Mouse (Mus musculus) heart, postnatal 36 days (tissue): ENCODE results near the gene Nek5. TPM values are rescaled to one million over a fixed set of nuclear protein-coding genes. Genes with fewer than 3 reads are reported as not detected.

Source experiments
- DNase-seq, 2 experiments: peaks; one replicate each; pipeline ENCODE4 v3.0.0; 2021 to 2022
- intact Hi-C: fragments of 180-260 bp; cut with DNase I; formaldehyde crosslinking; loops from one replicate; pipeline ENCODE4 v1.15.1; 2025
- total RNA-seq, 2 experiments: library from RNA; stranded (reverse); gene quantifications; 2 replicates each; pipeline ENCODE4 v1.2.3; 2021

Gene Nek5
- total RNA-seq, 2 experiments from 2014 or later: not detected

- DNase-seq: no peak
- intact Hi-C loops: no loop called here
Observed at GRCm38 (mm10) chr8:22028973-22029372, 95.9 kb downstream of the Nek5 start.

DNA sequence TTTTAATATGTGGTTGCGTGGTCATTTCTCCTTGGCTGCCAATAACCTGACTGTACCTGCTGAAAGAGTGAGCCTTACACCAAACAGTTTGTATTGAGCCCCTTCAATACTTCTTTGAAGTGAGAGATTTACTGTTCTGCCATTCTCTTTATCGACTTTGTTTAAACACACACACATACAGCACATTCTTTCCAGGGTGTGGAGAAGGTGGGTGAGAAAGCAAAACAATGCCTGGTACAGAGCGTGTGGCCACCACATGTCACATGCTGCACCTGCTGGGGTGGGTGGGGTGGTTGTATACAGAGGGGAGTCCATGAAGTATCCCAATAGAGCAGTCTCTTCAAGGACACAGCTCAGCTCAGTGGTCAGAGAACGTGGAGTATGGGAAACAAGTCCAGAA, 99.6 kb downstream of the Nek5 start:
- intact Hi-C loops: no loop called here
- no peak for DNase-seq

Other genes starting within 250 kb of the Nek5 start
- not detected for gene Defb9, start 239.6 kb downstream of the Nek5 start, total RNA-seq
- gene Defb11, start 218.6 kb downstream of the Nek5 start, total RNA-seq: not detected
- not detected for gene Defb15, start 192.3 kb downstream of the Nek5 start, total RNA-seq
- not detected for gene Defb35, start 186.7 kb downstream of the Nek5 start, total RNA-seq
- gene Defb13, start 178.3 kb downstream of the Nek5 start, total RNA-seq: not detected
- gene Fam90a1a, start 166.3 kb downstream of the Nek5 start, total RNA-seq: not detected
- gene Ccdc70, start 155.3 kb downstream of the Nek5 start, total RNA-seq: not detected
- under 1 TPM; 0.08 TPM for gene Atp7b, start 64.7 kb downstream of the Nek5 start, total RNA-seq
- 1 to 10 TPM; 6.9 to 8.8 TPM for gene Alg11, start 64.3 kb downstream of the Nek5 start, total RNA-seq
- gene Nek3, start 41.4 kb upstream of the Nek5 start, total RNA-seq: 1 to 10 TPM; 1.6 to 2.1 TPM
- 1 to 10 TPM in 1 of 2 experiments, under 1 TPM in 1; 0.76 to 1.1 TPM for gene Ckap2, start 60.8 kb upstream of the Nek5 start, total RNA-seq
- 10 to 100 TPM; 23.7 to 31.2 TPM for gene Vps36, start 67.8 kb upstream of the Nek5 start, total RNA-seq
- gene Thsd1, start 102.3 kb upstream of the Nek5 start, total RNA-seq: 1 to 10 TPM; 5.9 to 6.9 TPM
- not detected for gene Tpte, start 158.4 kb upstream of the Nek5 start, total RNA-seq